Mouse (Mus musculus): ENCODE results near the gene Gdf11.

DNA sequence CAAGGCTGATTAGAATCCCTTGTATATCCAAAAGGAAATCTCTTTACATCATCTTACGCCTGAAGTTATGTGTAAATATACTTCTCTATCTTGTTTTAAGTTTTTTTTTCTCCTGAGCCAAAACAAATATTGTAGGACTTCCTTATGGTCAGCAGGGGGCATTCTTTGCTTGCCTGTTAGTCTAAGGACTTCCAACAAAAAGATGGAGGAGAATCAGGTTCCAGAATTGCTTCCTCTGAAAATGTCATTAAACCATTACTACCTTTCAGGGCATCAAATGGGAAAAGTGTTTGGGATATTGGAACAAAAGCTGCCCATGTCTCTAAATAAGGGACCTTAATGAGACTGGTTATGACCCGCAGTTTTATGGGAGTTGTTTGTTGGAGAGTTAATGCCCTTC is 46.0 kb downstream of the Gdf11 start:
- TF ChIP-seq CTCF (IDR thresholded peaks at IDR 0.05; ENCODE audit: low read depth) (peak; percentile 69), EP300 (IDR thresholded peaks at IDR 0.05; ENCODE audit: low read depth) (no peak)
